Mouse (Mus musculus): Measurements from ENCODE around the gene Apbb2. TPM values are rescaled to one million over a fixed set of nuclear protein-coding genes. Genes with fewer than 3 reads are reported as not detected.

Apbb2 gene
- polyA plus RNA-seq, 1 experiment from 2014 or later, result 7.8 TPM

DNA sequence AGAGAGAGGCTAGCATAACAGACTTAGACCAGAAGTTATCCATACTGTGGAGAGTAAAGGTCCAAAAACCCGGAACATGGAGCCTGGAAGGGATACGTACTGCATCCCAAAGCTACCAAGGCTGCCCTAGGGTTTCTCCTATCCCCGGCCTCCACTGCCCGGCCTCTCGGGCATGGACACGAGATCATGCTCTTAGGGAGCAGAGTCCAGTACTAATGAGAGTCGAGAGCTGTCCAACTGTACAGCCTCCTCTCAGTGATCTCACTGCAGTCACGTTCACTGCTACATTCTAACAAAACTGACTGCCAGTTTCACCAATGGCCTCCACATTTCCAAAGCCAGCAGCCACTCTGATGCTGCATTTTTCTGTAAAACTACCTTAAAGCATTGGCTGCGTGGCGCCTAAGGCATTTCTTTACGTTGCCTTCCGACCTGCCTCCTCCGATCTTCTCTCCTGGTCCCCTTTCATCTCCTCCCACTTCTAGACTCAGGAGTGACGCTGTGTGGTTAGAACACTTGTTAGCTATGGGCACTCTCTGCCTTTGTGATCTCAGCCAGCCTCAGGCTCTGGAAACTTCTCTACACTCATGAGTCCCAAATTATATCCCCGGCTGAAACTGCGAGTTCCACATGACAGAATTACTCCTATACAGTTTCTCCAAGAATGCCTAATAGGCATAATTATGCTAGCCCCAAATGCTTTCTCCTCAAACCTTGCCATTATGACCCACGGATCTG, 36.1 kb downstream of the Apbb2 start:
- Histone ChIP-seq H3K79me2 (ENCODE audit: inconsistent target) (peaks cover 93% of the 10 kb centered on the region), H3K27ac (no peak overlapping the region), H3K36me3 (ENCODE audit: inconsistent target) (no peaks in the 10 kb centered on the region), H3K4me3 (ENCODE audit: inconsistent target) (no peak overlapping the region)
- WGBS (ENCODE audit: missing documents), result 92% methylated on average over 17 of the region's 17 CpGs

DNA sequence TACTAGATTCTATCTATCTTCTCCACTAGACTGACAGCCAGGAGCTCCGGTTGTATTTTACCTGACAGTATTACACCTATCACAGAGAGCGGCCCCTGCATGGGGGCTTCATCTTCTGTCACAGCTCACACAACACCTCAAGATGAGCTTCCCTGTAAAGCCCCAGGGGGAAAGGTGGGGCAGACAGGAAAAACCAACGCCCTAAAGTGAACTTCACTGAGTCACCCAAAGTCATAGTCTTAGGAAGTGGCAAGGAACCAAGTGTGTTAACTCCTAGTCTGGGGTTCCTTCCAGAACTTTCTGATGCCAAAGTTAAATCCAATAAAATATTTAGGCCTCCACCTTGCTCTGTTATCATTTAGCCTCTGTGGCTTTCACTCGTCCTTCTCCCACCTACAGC, 39.5 kb downstream of the Apbb2 start:
- no peaks in the 10 kb centered on the region for H3K36me3 ChIP-seq (ENCODE audit: inconsistent target)
- no peak overlapping the region for H3K27ac ChIP-seq
- WGBS (ENCODE audit: missing documents), result 83% methylated on average over 4 of the region's 4 CpGs
- H3K79me2 ChIP-seq (ENCODE audit: inconsistent target), result peaks cover 89% of the 10 kb centered on the region
- no peak overlapping the region for H3K4me3 ChIP-seq (ENCODE audit: inconsistent target)

DNA sequence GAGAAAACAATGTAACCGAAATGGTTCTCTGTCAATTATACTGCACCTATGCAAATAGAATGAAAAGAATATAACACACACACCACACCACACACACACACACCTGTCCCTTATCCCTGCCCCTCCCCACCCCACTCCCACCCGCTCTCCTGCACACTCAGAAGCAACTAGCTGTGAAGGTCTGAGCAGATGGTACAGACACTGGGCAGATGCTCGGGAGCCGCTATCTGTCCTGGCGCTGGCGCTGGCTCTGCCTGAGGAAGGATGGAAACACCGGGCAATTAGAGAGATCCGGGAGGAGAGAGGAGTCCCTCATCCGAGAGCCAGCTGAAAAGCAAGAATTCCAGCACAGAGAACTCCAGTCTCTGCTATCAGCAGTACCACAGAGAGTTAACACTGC, 42.3 kb downstream of the Apbb2 start:
- Histone ChIP-seq H3K79me2 (ENCODE audit: inconsistent target) (peaks cover 83% of the 10 kb centered on the region), H3K36me3 (ENCODE audit: inconsistent target) (no peaks in the 10 kb centered on the region), H3K4me3 (ENCODE audit: inconsistent target) (no peak overlapping the region), H3K27ac (no peak overlapping the region)
- 90% methylated on average over 9 of the region's 9 CpGs for WGBS (ENCODE audit: missing documents)

DNA sequence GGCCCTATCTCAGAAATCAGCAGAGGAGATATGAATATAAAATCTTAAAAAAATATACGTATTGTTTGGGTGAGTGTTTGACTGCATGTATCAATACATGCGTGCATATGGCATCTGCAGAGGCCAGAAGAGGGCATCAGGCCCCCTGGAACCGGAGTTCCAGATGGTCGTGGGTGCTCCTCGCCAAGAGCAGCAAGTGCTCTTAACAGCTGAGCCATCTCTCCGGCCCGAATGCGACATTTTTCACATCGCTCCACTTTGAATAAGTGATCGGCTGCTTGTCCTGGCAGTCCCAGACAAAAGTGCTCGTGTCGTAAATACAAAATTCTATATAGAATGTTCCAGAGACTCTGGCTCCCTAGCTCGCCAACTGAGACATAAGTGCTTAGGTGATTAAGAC, 43.4 kb downstream of the Apbb2 start:
- Histone ChIP-seq H3K79me2 (ENCODE audit: inconsistent target) (peaks cover 83% of the 10 kb centered on the region), H3K36me3 (ENCODE audit: inconsistent target) (no peaks in the 10 kb centered on the region), H3K4me3 (ENCODE audit: inconsistent target) (no peak overlapping the region), H3K27ac (no peak overlapping the region)
- 92% methylated on average over 13 of the region's 13 CpGs for WGBS (ENCODE audit: missing documents)

DNA sequence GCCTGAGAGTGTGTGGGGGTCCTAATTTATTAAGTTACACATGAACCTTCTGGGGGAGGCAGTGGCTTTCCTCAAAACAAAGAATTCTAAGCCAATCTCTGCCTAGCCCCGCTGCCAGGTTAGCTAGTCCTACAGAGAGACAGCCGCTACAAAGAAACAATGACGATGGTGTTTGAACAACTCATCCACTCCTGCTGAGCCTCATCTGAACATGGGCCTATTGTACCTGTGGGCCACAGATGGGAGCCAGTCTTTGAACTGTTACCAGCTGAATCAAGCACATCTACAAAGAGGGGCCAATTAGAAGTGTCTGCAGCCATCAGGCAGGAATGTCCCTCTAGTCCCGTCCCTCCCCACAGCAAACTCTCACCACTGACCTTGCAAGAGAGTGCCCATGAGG, 45.3 kb downstream of the Apbb2 start:
- H3K79me2 ChIP-seq (ENCODE audit: inconsistent target), result peaks cover 77% of the 10 kb centered on the region
- H3K27ac ChIP-seq, result no peak overlapping the region
- WGBS (ENCODE audit: missing documents), result 72% methylated on average over 4 of the region's 4 CpGs
- H3K36me3 ChIP-seq (ENCODE audit: inconsistent target), result no peaks in the 10 kb centered on the region
- H3K4me3 ChIP-seq (ENCODE audit: inconsistent target), result no peak overlapping the region

DNA sequence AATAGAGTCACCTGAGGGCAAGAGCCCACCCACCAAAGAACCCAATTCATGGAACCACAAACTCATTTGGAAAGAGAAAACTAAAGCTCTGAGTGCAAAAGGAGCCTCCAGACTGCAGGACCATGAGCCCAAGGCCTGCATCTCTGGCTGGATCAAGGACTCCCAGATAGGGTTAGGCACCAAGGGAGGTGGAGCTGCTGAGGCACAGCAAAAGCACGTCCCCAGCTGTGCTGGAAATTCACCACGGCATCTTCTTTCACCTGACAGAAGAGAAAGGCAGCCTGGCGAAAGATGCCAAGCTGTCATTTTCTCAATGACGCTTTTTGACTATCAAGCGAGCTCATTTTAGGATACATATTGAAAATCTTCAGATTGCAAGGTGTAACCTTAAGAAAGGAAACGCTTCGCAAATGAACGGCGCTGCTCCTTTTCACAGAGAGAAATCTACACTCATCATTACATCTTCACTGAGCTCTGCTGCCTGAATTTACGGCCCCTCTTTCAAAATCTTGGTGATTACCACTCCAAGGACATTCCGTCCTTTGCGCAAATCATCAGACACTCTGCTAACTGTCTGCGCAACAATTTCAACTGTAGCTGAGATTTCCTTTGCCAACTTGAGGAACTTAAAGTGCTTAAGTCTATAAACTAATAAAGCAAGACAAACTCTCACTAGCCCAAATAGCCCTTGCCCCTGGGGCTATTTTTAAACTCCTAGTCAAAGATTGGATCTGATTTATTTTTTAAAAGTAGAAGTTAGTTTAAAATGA, 46.3 kb downstream of the Apbb2 start:
- no peak overlapping the region for H3K27ac ChIP-seq
- peaks cover 74% of the 10 kb centered on the region for H3K79me2 ChIP-seq (ENCODE audit: inconsistent target)
- 87% methylated on average over 13 of the region's 13 CpGs for WGBS (ENCODE audit: missing documents)
- no peak overlapping the region for H3K4me3 ChIP-seq (ENCODE audit: inconsistent target)
- H3K36me3 ChIP-seq (ENCODE audit: inconsistent target), result no peaks in the 10 kb centered on the region

DNA sequence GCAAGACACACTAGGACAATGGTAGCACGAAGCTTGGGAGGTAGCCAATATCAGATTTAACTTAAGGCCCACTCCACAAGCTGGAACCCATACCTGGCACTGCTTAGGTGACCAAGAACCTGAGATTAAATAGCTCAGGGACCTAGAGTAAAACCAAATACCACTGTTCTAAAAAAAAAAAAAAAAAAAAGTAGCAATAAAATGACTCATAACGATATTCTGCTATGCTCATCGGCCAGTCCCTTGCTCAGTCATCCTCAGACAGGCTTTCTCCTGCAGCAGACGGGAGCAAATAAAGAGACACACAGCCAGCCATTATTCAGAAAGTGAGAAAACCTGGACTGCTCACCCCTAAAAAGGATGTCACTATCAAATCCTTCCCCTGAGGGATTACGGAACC, 47.9 kb downstream of the Apbb2 start:
- Histone ChIP-seq H3K79me2 (ENCODE audit: inconsistent target) (peaks cover 67% of the 10 kb centered on the region), H3K4me3 (ENCODE audit: inconsistent target) (no peak overlapping the region), H3K27ac (no peak overlapping the region), H3K36me3 (ENCODE audit: inconsistent target) (no peaks in the 10 kb centered on the region)
- WGBS (ENCODE audit: missing documents), result 89% methylated on average over 5 of the region's 5 CpGs

DNA sequence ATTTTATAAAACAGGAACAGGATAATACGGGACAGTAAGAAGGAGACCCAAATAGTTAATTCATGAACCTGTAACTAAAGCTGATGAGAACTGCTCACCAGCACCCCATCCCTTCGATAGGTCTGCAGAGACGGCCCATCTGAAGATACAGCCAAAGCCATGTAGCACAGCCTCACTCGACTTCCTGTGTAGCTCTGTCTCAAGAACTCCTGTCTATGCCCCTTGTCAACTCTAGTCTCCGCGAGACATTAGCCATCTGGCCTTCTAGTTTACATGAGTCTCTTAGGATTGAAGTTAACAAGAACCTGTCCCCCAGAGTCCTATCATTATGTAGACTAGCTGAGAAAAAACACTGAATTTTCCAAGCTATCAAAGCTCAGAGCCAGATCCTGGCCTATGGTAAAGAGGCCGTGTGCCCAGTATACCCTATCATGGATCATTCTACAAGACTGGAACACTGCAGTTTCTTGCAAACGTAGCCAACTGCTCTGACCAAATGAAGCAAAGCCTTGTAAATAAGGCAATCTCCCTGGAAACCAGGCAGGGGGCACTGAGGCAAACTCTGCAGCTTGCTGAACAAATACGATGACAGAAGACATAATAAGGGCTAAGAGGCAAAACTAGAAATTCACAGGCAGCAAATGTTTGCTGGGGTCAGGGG, 49.3 kb downstream of the Apbb2 start:
- peaks cover 67% of the 10 kb centered on the region for H3K79me2 ChIP-seq (ENCODE audit: inconsistent target)
- no peaks in the 10 kb centered on the region for H3K36me3 ChIP-seq (ENCODE audit: inconsistent target)
- no peak overlapping the region for H3K4me3 ChIP-seq (ENCODE audit: inconsistent target)
- H3K27ac ChIP-seq, result no peak overlapping the region
- 71% methylated on average over 9 of the region's 9 CpGs for WGBS (ENCODE audit: missing documents)

DNA sequence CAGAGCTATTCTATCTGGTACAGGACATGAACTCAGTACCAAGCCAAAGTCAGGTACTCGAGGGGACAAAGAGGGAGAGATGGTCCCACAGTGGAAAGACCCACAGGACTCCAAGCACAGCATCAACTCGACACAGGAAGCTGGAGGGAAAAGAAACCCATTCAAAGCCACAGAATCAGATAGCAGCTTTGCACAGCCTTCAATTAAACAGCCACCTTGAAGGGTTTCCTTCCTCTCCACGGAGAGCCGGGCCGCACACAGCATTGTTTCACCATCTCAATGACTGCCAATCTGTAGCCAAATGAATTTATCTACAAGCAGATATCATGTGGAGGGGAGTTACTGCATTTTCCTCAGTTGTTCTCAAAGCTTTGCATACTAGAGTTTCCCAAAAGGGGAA, 50.6 kb downstream of the Apbb2 start:
- H3K27ac ChIP-seq, result no peak overlapping the region
- H3K79me2 ChIP-seq (ENCODE audit: inconsistent target), result peaks cover 68% of the 10 kb centered on the region
- H3K36me3 ChIP-seq (ENCODE audit: inconsistent target), result no peaks in the 10 kb centered on the region
- 10% methylated on average over 5 of the region's 5 CpGs for WGBS (ENCODE audit: missing documents)
- H3K4me3 ChIP-seq (ENCODE audit: inconsistent target), result no peak overlapping the region

DNA sequence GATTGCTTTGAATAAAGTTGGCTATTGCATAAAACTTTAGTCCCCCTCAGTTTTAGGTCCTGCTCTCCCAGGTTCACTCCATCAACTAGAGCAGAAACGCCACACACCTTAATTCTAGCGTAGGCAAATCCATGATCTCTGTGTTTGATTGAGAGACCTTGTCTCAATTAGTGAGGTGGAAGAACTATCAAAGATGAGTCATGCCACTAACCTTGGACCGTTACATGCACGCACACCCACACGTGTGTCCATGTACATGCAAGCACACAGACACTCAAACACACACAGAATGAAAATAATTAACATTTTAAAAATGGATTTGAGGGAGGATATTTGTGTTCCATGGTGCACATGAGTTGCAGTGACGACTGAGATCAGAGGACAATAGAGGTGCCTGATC, 51.2 kb downstream of the Apbb2 start:
- 61% methylated on average over 6 of the region's 6 CpGs for WGBS (ENCODE audit: missing documents)
- H3K36me3 ChIP-seq (ENCODE audit: inconsistent target), result no peaks in the 10 kb centered on the region
- H3K4me3 ChIP-seq (ENCODE audit: inconsistent target), result no peak overlapping the region
- no peak overlapping the region for H3K27ac ChIP-seq
- H3K79me2 ChIP-seq (ENCODE audit: inconsistent target), result peaks cover 71% of the 10 kb centered on the region

DNA sequence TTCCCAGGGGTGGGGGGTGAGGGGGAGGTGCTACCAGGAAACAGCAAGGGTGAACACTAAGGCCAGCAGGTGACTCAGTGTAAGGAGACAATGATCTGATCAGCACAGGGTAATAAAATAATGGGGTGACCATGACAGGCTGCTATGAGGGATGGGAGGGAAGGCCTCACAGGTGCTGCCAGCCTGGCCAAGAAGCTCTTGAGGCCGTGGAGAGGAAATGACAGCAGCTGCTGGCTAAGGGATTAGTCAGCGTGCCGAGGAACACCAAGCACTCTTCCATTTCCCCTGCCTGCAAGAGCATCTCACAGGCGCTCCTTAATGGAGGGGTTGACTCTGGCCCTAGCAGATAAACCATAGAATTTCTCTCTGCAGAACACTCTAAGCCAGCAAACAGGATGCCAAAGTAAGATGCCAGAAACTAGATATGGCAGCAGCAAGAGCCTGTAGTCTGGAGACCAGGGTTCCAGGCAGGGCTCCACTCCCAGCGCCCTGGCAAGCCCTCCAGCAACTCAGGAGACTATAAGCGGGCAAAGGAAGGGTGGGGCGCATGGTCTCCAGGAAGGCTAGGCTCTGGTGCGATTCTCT, 58.9 kb downstream of the Apbb2 start:
- H3K79me2 ChIP-seq (ENCODE audit: inconsistent target), result peaks cover 82% of the 10 kb centered on the region
- H3K27ac ChIP-seq, result no peak overlapping the region
- no peaks in the 10 kb centered on the region for H3K36me3 ChIP-seq (ENCODE audit: inconsistent target)
- WGBS (ENCODE audit: missing documents), result 36% methylated on average over 8 of the region's 8 CpGs
- H3K4me3 ChIP-seq (ENCODE audit: inconsistent target), result no peak overlapping the region

DNA sequence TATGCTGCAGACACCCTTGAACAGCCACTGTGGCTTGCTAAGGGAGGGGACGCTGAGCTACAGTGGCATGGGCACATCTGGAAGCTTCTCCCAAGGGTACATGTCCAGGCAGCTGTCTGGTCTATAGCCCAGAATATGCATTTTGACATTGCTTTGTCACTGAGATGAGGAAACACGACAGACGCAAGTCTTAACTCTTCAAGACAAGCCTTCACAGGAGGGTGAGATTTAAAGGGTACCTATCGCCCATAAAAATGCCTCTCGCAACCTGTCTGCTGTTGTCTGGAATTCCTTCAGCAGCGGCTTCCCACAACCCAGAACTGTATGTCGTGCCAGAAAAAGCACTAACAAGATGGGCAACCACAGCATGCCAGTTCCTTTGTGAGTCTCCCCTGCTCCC, 60.5 kb downstream of the Apbb2 start:
- Histone ChIP-seq H3K4me3 (ENCODE audit: inconsistent target) (no peak overlapping the region), H3K27ac (no peak overlapping the region), H3K79me2 (ENCODE audit: inconsistent target) (peaks cover 75% of the 10 kb centered on the region), H3K36me3 (ENCODE audit: inconsistent target) (no peaks in the 10 kb centered on the region)
- 86% methylated on average over 6 of the region's 7 CpGs for WGBS (ENCODE audit: missing documents)

DNA sequence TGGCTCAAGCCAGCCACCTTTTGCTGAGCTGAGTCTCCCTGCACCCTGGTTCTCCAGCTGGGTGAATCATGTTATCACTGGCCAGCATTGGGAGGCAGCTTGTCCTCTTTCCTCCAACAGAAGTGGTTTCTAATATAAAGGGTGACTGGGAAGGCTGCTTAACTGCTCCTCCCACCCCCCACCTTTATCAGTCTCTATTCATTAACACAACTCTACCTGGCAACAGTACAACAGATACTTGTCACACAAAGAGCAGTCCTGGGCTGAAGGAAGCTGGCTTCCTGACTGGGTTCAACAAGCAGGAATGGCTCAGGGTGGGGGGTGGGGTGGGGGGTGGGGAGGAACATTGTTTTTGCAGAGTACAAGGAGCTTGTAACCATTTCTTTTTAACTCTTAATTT, 64.7 kb downstream of the Apbb2 start:
- no peak overlapping the region for H3K27ac ChIP-seq
- no peak overlapping the region for H3K4me3 ChIP-seq (ENCODE audit: inconsistent target)
- no peaks in the 10 kb centered on the region for H3K36me3 ChIP-seq (ENCODE audit: inconsistent target)
- H3K79me2 ChIP-seq (ENCODE audit: inconsistent target), result peaks cover 63% of the 10 kb centered on the region

DNA sequence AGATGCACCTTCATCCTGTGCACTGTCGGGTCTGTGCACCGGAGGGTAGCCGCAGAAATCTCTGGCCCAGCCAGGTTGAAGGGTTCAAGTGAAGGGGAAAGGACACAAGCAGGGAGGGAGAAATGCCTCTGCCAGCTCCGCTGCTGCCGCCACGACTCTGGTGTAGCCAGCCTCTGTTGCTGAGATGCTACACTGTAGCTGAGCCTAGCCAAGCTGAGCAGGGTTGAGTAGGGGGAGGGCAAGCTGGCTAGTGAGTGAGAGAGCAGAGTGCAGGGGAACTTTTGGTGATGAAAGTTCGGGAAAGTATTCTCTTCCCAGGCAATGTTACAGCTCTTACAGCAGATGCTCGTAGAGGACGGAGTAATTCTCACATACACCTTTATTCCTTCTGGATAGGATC, 66.3 kb downstream of the Apbb2 start:
- Histone ChIP-seq H3K79me2 (ENCODE audit: inconsistent target) (peaks cover 54% of the 10 kb centered on the region; the same call in 1 of the 2 replicates), H3K27ac (no peak overlapping the region), H3K4me3 (ENCODE audit: inconsistent target) (no peak overlapping the region), H3K36me3 (ENCODE audit: inconsistent target) (no peaks in the 10 kb centered on the region)
- 86% methylated on average over 6 of the region's 9 CpGs for WGBS (ENCODE audit: missing documents)

DNA sequence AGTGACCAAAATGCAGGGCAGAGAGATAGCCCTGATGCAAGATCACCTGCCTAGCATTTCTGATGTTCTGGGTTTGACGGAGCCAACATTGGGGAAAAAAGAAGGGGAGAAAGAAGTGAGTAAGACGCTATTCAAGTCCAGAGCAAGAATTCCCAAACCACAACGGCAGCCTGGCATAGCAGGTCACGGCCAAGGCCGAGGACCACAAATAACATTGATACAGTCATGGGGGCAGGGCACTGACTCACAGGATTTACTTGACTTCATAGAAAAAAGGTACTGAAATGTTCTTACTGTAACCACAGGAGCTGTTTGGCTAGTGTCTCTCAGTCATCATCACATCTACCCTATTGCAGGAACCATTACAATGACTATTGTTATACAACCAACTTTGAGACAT, 68.3 kb downstream of the Apbb2 start:
- no peaks in the 10 kb centered on the region for H3K36me3 ChIP-seq (ENCODE audit: inconsistent target)
- H3K27ac ChIP-seq, result no peak overlapping the region
- H3K79me2 ChIP-seq (ENCODE audit: inconsistent target), result peaks cover 58% of the 10 kb centered on the region; the same call in 1 of the 2 replicates
- H3K4me3 ChIP-seq (ENCODE audit: inconsistent target), result no peak overlapping the region
- WGBS (ENCODE audit: missing documents), result 79% methylated on average over 5 of the region's 5 CpGs
